Mouse (Mus musculus) liver, adult 2 months (tissue): ENCODE measurements at regions not wholly inside any gene's neighbourhood (a gene's known extent, or its start where the extent isn't known, plus 50 kb on each side); places are given as distances from the start of the nearest gene placed in this dataset.

ENCODE experiments used
- DNase-seq: peaks from one replicate; pipeline ENCODE4 v3.0.0-alpha.2; 2011; ENCODE audit warnings: low read depth, low spot score; ENCODE audit errors: extremely low read depth
- H3K27ac ChIP-seq: fragments of 200-500 bp; replicated peaks from 2 replicates; pipeline ENCODE4 v1.5.1; 2012; ENCODE audit warnings: low read depth, mild to moderate bottlenecking, control low read depth, inconsistent platforms, low read length; ENCODE audit not compliant: insufficient read depth
- H3K27me3 ChIP-seq: fragments of 200-500 bp; 2 replicates; pipeline ENCODE4 v1.6.1; 2012; ENCODE audit warnings: mild to moderate bottlenecking, moderate library complexity, low read length, inconsistent platforms; ENCODE audit not compliant: control insufficient read depth, insufficient read depth
- H3K36me3 ChIP-seq: fragments of 200-500 bp; 2 replicates; pipeline ENCODE4 v1.6.1; 2012; ENCODE audit warnings: low read length, inconsistent platforms; ENCODE audit not compliant: control insufficient read depth, insufficient read depth
- H3K4me1 ChIP-seq: fragments of 200-500 bp; 2 replicates; pipeline ENCODE4 v1.6.1; 2011; ENCODE audit warnings: low read length; ENCODE audit not compliant: control insufficient read depth, insufficient read depth
- H3K4me3 ChIP-seq: fragments of 200-500 bp; 2 replicates; pipeline ENCODE4 v1.5.1; 2011; ENCODE audit warnings: low read depth, mild to moderate bottlenecking, control low read depth, low read length, moderate library complexity; ENCODE audit not compliant: insufficient read depth
- H3K79me2 ChIP-seq: fragments of 200-500 bp; 2 replicates; pipeline ENCODE4 v1.6.1; 2012; ENCODE audit warnings: inconsistent platforms, mild to moderate bottlenecking, low read length, moderate library complexity; ENCODE audit not compliant: control insufficient read depth, insufficient read depth
- H3K9ac ChIP-seq: fragments of 200-500 bp; 2 replicates; pipeline ENCODE4 v1.6.1; 2012; ENCODE audit warnings: low read depth, mild to moderate bottlenecking, control low read depth, inconsistent platforms, low read length
- CTCF ChIP-seq: fragments of 200-500 bp; IDR thresholded peaks from 2 replicates; pipeline ENCODE4 v1.5.1; 2011; ENCODE audit warnings: low read depth, low read length, control low read depth
- POLR2A ChIP-seq: fragments of 200-500 bp; IDR thresholded peaks from 2 replicates; pipeline ENCODE4 v1.6.1; 2011; ENCODE audit warnings: low read length, control low read depth; ENCODE audit not compliant: insufficient read depth; ENCODE audit errors: extremely low read depth
- WGBS: fragments of 180-500 bp; shearing (Covaris S2); methylation state at CpG from one replicate; pipeline ENCODE4 v1.1.7; 2018; 5-methylcytosine and 5-hydroxymethylcytosine counted together

DNA sequence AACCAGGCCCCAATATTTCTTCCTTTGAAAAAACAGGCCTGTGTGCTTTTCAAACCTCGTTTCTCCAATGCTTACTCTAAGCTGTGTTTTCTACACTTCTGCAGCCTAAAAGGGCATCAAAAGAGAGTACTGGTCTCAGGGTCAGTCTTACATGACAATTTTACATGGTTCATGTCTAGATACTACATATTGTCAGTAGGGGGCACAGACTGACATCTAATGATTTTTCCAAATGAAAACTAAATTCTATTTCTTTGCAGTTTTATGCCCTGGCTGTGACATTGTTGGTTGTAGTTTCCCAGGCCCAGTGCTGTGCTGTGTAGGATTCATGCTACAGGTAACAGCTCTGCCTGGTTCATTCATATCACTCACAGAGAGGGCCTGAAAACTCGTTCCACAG is 248.7 kb upstream of the Megf9 start:
- Histone ChIP-seq H3K27ac (no peak overlapping the region), H3K27me3 (no peaks in the 10 kb centered on the region), H3K4me3 (no peak overlapping the region), H3K9ac (no peak overlapping the region), H3K4me1 (no peaks in the 10 kb centered on the region), H3K36me3 (no peaks in the 10 kb centered on the region), H3K79me2 (no peaks in the 10 kb centered on the region)
- WGBS, result 54% methylated on average over 2 of the region's 2 CpGs
- TF ChIP-seq POLR2A, result no peak
- no peak for TF ChIP-seq CTCF
- DNase-seq, result no peak

DNA sequence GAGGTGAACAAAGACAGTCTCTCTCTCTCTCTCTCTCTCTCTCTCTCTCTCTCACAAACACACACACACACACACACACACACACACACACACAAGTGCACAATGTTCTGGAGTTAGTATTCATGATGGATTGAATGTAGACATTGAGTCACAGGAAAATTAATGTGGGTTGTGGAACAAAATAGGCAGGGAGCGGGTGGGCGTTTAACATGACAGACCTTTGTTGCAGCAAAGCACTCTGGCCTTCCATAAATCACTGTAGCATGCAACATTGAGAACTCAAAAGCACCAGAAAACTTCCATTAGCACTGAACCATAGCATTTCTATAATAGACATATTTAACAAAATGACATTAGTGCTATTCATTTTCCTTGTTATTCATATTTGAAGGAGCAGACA is 246.8 kb upstream of the Megf9 start:
- H3K4me1 ChIP-seq, result no peaks in the 10 kb centered on the region
- H3K27me3 ChIP-seq, result no peaks in the 10 kb centered on the region
- H3K4me3 ChIP-seq, result no peak overlapping the region
- 91% methylated on average over 2 of the region's 2 CpGs for WGBS
- no peaks in the 10 kb centered on the region for H3K79me2 ChIP-seq
- no peak for DNase-seq
- no peaks in the 10 kb centered on the region for H3K36me3 ChIP-seq
- no peak for TF ChIP-seq CTCF
- TF ChIP-seq POLR2A, result no peak
- no peak overlapping the region for H3K27ac ChIP-seq
- no peak overlapping the region for H3K9ac ChIP-seq

DNA sequence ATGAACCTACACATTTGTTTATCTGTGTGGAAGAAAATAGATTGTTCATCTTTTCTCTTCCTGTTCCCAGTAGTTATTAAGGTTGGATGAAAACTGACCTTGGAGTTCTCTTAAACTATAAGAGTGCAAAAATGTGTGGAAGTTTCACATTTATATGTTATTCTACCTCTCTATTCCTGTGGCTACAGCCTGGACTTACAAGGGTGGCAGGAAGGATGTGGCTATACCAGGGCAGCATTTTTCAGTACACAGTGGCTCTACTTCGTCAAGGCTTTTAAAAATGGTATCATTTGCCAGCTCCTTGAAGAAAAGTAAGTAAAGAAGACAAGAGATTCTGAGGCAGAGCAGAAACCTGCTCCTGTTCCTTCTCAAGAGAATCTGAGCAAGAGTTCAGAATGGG is 241.5 kb upstream of the Megf9 start:
- no peak for TF ChIP-seq CTCF
- no peak for TF ChIP-seq POLR2A
- no peak overlapping the region for H3K4me3 ChIP-seq
- WGBS, result 64% methylated on average over 1 of the region's 1 CpGs

DNA sequence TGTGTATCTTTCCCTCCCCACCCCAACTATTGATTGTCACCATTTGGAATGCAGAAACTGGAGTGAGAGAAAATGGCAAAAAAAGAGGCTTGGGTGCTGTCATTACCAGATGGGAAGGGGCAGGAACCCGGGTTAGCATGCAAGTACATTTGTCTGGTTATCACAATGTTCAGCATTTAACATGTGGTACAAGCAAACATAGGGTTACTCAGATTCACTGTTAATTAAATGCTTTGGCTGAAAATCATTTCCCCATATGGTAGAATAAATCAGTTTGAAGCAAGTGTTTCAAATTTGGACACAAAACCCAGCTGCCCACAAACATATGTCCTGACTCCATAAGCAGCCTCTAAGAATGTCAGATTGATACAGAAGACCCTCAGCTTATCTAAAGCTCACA is 208.6 kb upstream of the Megf9 start:
- 81% methylated on average over 1 of the region's 1 CpGs for WGBS
- no peak overlapping the region for H3K4me3 ChIP-seq
- H3K4me1 ChIP-seq, result no peaks in the 10 kb centered on the region
- no peak for DNase-seq
- H3K36me3 ChIP-seq, result no peaks in the 10 kb centered on the region
- H3K79me2 ChIP-seq, result no peaks in the 10 kb centered on the region
- H3K27ac ChIP-seq, result no peak overlapping the region
- H3K27me3 ChIP-seq, result no peaks in the 10 kb centered on the region
- TF ChIP-seq POLR2A, result no peak
- no peak for TF ChIP-seq CTCF
- no peak overlapping the region for H3K9ac ChIP-seq

More for the DNA sequence above, 241.5 kb upstream of the Megf9 start:
- Histone ChIP-seq H3K79me2 (no peaks in the 10 kb centered on the region), H3K4me1 (no peaks in the 10 kb centered on the region), H3K27me3 (no peaks in the 10 kb centered on the region), H3K27ac (no peak overlapping the region), H3K9ac (no peak overlapping the region), H3K36me3 (no peaks in the 10 kb centered on the region)
- no peak for DNase-seq

DNA sequence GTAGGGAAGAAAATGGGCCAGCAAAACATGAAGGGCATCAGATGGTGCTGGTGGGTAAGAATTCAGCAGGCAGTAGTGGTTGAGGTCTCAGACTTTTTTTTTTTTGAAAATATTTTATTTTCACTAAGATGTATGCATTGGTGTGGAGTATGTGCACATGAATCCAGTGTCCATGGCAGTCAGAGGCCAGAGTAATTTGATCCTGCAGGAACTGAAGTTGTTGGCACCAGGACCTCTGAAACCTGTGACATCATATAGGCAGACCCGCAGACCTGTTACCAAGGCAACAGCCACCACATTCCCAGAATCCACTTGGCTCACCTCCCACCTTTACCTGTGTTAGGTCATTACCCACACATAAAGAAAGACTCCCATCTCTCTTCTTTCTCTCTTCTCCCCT is 207.2 kb upstream of the Megf9 start:
- 74% methylated on average over 1 of the region's 1 CpGs for WGBS
- no peak overlapping the region for H3K27ac ChIP-seq
- no peak for DNase-seq

DNA sequence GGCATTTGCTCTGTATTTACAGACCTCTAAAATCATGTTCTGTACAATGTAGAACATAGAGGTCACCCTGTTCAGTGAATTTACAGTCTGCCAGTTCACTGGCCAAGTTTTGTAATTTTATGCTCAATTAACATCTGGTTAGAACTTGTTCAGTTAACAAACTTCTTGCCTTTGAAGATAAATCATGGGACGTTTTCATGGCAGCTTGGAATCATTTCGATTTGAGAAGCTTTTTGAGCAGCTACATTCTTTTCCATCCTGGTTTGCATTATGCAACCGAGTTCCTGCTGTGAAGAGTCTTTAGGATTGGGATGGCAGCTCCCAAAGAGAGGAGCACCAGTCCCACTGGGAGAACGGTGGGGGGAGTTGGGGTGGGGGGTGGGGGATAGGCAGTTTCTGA is 206.3 kb upstream of the Megf9 start:
- H3K4me3 ChIP-seq, result no peak overlapping the region
- H3K9ac ChIP-seq, result no peak overlapping the region
- no peak overlapping the region for H3K27ac ChIP-seq
- DNase-seq, result no peak
- H3K4me1 ChIP-seq, result no peaks in the 10 kb centered on the region
- TF ChIP-seq CTCF, result no peak
- no peak for TF ChIP-seq POLR2A
- H3K27me3 ChIP-seq, result no peaks in the 10 kb centered on the region
- 49% methylated on average over 4 of the region's 4 CpGs for WGBS
- no peaks in the 10 kb centered on the region for H3K79me2 ChIP-seq
- no peaks in the 10 kb centered on the region for H3K36me3 ChIP-seq

More for the DNA sequence above, 207.2 kb upstream of the Megf9 start:
- no peaks in the 10 kb centered on the region for H3K36me3 ChIP-seq
- H3K4me3 ChIP-seq, result no peak overlapping the region
- no peak overlapping the region for H3K9ac ChIP-seq
- TF ChIP-seq POLR2A (no peak), CTCF (no peak)
- H3K27me3 ChIP-seq, result no peaks in the 10 kb centered on the region
- no peaks in the 10 kb centered on the region for H3K79me2 ChIP-seq
- no peaks in the 10 kb centered on the region for H3K4me1 ChIP-seq
